Mouse (Mus musculus) CH12.LX (cell line): ENCODE results near the gene Pafah1b1. TPM values are rescaled to one million over a fixed set of nuclear protein-coding genes. Genes with fewer than 3 reads are reported as not detected.

Source experiments
- DNase-seq: peaks from one replicate; pipeline ENCODE4 v3.0.0-alpha.2; 2013; ENCODE audit errors: extremely low read depth
- H3K27ac ChIP-seq: 2 replicates; pipeline ENCODE4 v1.5.1; 2012; ENCODE audit warnings: low read depth, mild to moderate bottlenecking, control low read depth, moderate library complexity; ENCODE audit not compliant: insufficient read depth
- H3K27me3 ChIP-seq: replicated peaks from 2 replicates; pipeline ENCODE3; 2012; ENCODE audit warnings: inconsistent platforms
- H3K36me3 ChIP-seq, 2 experiments: replicated peaks in 1 of 2; 2 replicates each; pipeline versions ENCODE3 to v1.6.1; 2012; ENCODE audit warnings: inconsistent platforms in 1 of 2, low read length in 1 of 2, mild to moderate bottlenecking in 1 of 2, mixed read lengths in 1 of 2, moderate library complexity in 1 of 2; ENCODE audit not compliant: control insufficient read depth in 1 of 2, insufficient read depth in 1 of 2
- H3K4me1 ChIP-seq, 2 experiments: 2 replicates each; pipeline ENCODE4 v1.6.1; 2012; ENCODE audit warnings: inconsistent platforms in 1 of 2, moderate library complexity in 1 of 2; ENCODE audit not compliant: insufficient read depth in 2 of 2, control insufficient read depth in 1 of 2
- H3K4me2 ChIP-seq: 2 replicates; pipeline ENCODE4 v1.6.1; 2012; ENCODE audit warnings: low read depth, mild to moderate bottlenecking, control low read depth; ENCODE audit not compliant: poor library complexity, insufficient read depth, severe bottlenecking
- H3K4me3 ChIP-seq, 3 experiments: fragments of 150-350 bp in 1 of 3; sonication (generic) in 1 of 3; replicated peaks in 1 of 3; 2 replicates each; pipeline versions ENCODE3 to v1.5.1; 2011 to 2012; ENCODE audit warnings: low read depth in 2 of 3, low read length in 2 of 3, mild to moderate bottlenecking in 2 of 3, moderate library complexity in 2 of 3, control low read depth in 1 of 3, improper control_type of control experiment in 1 of 3, inconsistent platforms in 1 of 3, mixed read lengths in 1 of 3; ENCODE audit not compliant: poor library complexity in 1 of 3
- H3K79me2 ChIP-seq: replicated peaks from 2 replicates; pipeline ENCODE4 v1.6.1; 2012; ENCODE audit warnings: mild to moderate bottlenecking, moderate library complexity; ENCODE audit not compliant: control insufficient read depth, poor library complexity, insufficient read depth, severe bottlenecking; ENCODE audit errors: extremely low read depth
- H3K9ac ChIP-seq: 2 replicates; pipeline ENCODE4 v1.6.1; 2012; ENCODE audit warnings: low read depth, mild to moderate bottlenecking, control low read depth, moderate library complexity; ENCODE audit not compliant: insufficient read depth
- H3K9me3 ChIP-seq: replicated peaks from 2 replicates; pipeline ENCODE3; 2012; ENCODE audit warnings: low read length, inconsistent platforms, mixed read lengths
- BHLHE40 ChIP-seq: IDR thresholded peaks from 2 replicates; pipeline ENCODE4 v1.6.1; 2011; ENCODE audit warnings: mild to moderate bottlenecking, low read depth, low read length, improper control_type of control experiment
- CTCF ChIP-seq, 2 experiments: IDR thresholded peaks in 1 of 2; conservative IDR thresholded peaks in 1 of 2; 2 replicates each; pipeline ENCODE4 v1.5.1; 2011 to 2012; ENCODE audit warnings: low read depth in 2 of 2, low read length in 2 of 2, improper control_type of control experiment in 1 of 2, inconsistent platforms in 1 of 2, mild to moderate bottlenecking in 1 of 2, moderate library complexity in 1 of 2
- ELF1 ChIP-seq: IDR thresholded peaks from 2 replicates; pipeline ENCODE4 v1.6.1; 2014; ENCODE audit warnings: low read depth, mild to moderate bottlenecking, inconsistent platforms, low read length, improper control_type of control experiment
- ETS1 ChIP-seq: conservative IDR thresholded peaks from 2 replicates; pipeline ENCODE4 v1.6.1; 2012; ENCODE audit warnings: low read depth, mild to moderate bottlenecking, inconsistent platforms, low read length, improper control_type of control experiment, moderate library complexity
- IRF4 ChIP-seq: IDR thresholded peaks from 2 replicates; pipeline ENCODE4 v1.6.1; 2014; ENCODE audit warnings: low read depth, mild to moderate bottlenecking, inconsistent platforms, low read length, improper control_type of control experiment
- JUND ChIP-seq: conservative IDR thresholded peaks from 2 replicates; pipeline ENCODE4 v1.6.1; 2011; ENCODE audit warnings: low read depth, low read length, improper control_type of control experiment
- MAX ChIP-seq: IDR thresholded peaks from 2 replicates; pipeline ENCODE4 v1.6.1; 2011; ENCODE audit warnings: low read length, improper control_type of control experiment
- MAZ ChIP-seq: IDR thresholded peaks from 2 replicates; pipeline ENCODE4 v1.6.1; 2012; ENCODE audit warnings: low read depth, mild to moderate bottlenecking, inconsistent platforms, low read length, improper control_type of control experiment, moderate library complexity
- MXI1 ChIP-seq: IDR thresholded peaks from 2 replicates; pipeline ENCODE4 v1.6.1; 2011; ENCODE audit warnings: mild to moderate bottlenecking, low read depth, low read length, improper control_type of control experiment
- MYC ChIP-seq: IDR thresholded peaks from 2 replicates; pipeline ENCODE4 v1.6.1; 2011; ENCODE audit warnings: low read depth, mild to moderate bottlenecking, improper control_type of control experiment, low read length
- NELFE ChIP-seq: IDR thresholded peaks from 2 replicates; pipeline ENCODE4 v1.6.1; 2011; ENCODE audit warnings: low read depth, low read length, improper control_type of control experiment
- NRF1 ChIP-seq: IDR thresholded peaks from 2 replicates; pipeline ENCODE4 v1.6.1; 2014; ENCODE audit warnings: low read depth, mild to moderate bottlenecking, inconsistent platforms, low read length, improper control_type of control experiment, moderate library complexity
- POLR2A ChIP-seq: IDR thresholded peaks from 2 replicates; pipeline ENCODE4 v1.6.1; 2011; ENCODE audit warnings: low read depth, mild to moderate bottlenecking, improper control_type of control experiment, low read length
- RAD21 ChIP-seq: IDR thresholded peaks from 2 replicates; pipeline ENCODE4 v1.6.1; 2011; ENCODE audit warnings: low read depth, mild to moderate bottlenecking, low read length, improper control_type of control experiment, moderate library complexity
- SIN3A ChIP-seq: IDR thresholded peaks from 2 replicates; pipeline ENCODE4 v1.6.1; 2012; ENCODE audit warnings: low read length, improper control_type of control experiment, inconsistent platforms
- SMC3 ChIP-seq: IDR thresholded peaks from 2 replicates; pipeline ENCODE4 v1.6.1; 2011; ENCODE audit warnings: low read depth, low read length, improper control_type of control experiment
- TBP ChIP-seq: conservative IDR thresholded peaks from 2 replicates; pipeline ENCODE4 v1.6.1; 2011; ENCODE audit warnings: low read depth, low read length, improper control_type of control experiment
- TCF12 ChIP-seq: IDR thresholded peaks from 2 replicates; pipeline ENCODE4 v1.6.1; 2014; ENCODE audit warnings: low read depth, mild to moderate bottlenecking, inconsistent platforms, low read length, improper control_type of control experiment
- UBTF ChIP-seq: IDR thresholded peaks from 2 replicates; pipeline ENCODE4 v1.6.1; 2012; ENCODE audit warnings: low read depth, mild to moderate bottlenecking, inconsistent platforms, low read length, improper control_type of control experiment, moderate library complexity
- ZC3H11A ChIP-seq: IDR thresholded peaks from 2 replicates; pipeline ENCODE4 v1.6.1; 2012; ENCODE audit warnings: low read depth, mild to moderate bottlenecking, inconsistent platforms, low read length, improper control_type of control experiment
- ZMIZ1 ChIP-seq: IDR thresholded peaks from 2 replicates; pipeline ENCODE4 v1.6.1; 2012; ENCODE audit warnings: low read depth, mild to moderate bottlenecking, inconsistent platforms, low read length, improper control_type of control experiment
- ZNF384 ChIP-seq: IDR thresholded peaks from 2 replicates; pipeline ENCODE4 v1.6.1; 2012; ENCODE audit warnings: low read depth, low read length, improper control_type of control experiment, inconsistent platforms
- dilution Hi-C: fragments of 300-500 bp; cut with MboI; formaldehyde crosslinking; loops from 2 replicates; pipeline ENCODE4 v1.14.3; 2020; ENCODE audit warnings: low sequenced_read_pairs; ENCODE audit not compliant: extremely low pct_unique_long_range_greater_than_20kb, extremely low pct_ligation_motif_present
- in situ Hi-C: fragments of 300-500 bp; cut with MboI; formaldehyde crosslinking; loops from 3 replicates; pipeline ENCODE4 v1.14.3; 2019; ENCODE audit warnings: low sequenced_read_pairs, low pct_ligation_motif_present, low pct_unique_long_range_greater_than_20kb, mixed read lengths
- polyA plus RNA-seq: library from polyadenylated mRNA; unstranded; fragments of >175 nt; gene quantifications from 2 replicates; pipeline ENCODE4 v1.2.1, GENCODE M21; 2012; ENCODE audit warnings: low read depth; ENCODE audit not compliant: insufficient read length
- total RNA-seq, 2 experiments: library from RNA; depleted of rRNA; stranded (reverse); fragments of 300-350 nt in 1 of 2; fragments of >200 nt in 1 of 2; gene quantifications; 2 replicates each; pipeline ENCODE4 v1.2.3; 2012 to 2014

Pafah1b1 gene
- total and polyA plus RNA-seq, 3 experiments = 53.9 to 136 (median 107) TPM

- no peaks in the 10 kb centered on the region for H3K9me3 ChIP-seq
- TF ChIP-seq ELF1 (peak; percentile 41), ZC3H11A (no peak), BHLHE40 (peak; percentile 53; the same call in 1 of the 2 replicates), MXI1 (peak; percentile 56), ZMIZ1 (no peak), MAX (peak; percentile 60; the same call in 1 of the 2 replicates), TCF12 (peak; percentile 59), JUND (no peak), CTCF (conservative IDR thresholded peaks at IDR 0.05 in 1 of 2, IDR thresholded peaks at IDR 0.05 in 1 of 2; ENCODE audit: low read depth in 2 of 2, low read length in 2 of 2) (peak in 1 of 2 experiments; percentile 86; a peak in 2 of 4 replicates), MYC (no peak), IRF4 (peak; percentile 68), ZNF384 (no peak), ETS1 (no peak), UBTF (peak; percentile 99), SIN3A (peak; percentile 52), POLR2A (no peak), TBP (0 out of 2 replicates have a peak, but pooled peaks have one; percentile 17), MAZ (no peak), NELFE (peak; percentile 37; the same call in 1 of the 2 replicates), RAD21 (peak; percentile 43), SMC3 (peak; percentile 69), NRF1 (peak; percentile 67)
- H3K79me2 ChIP-seq = no peaks in the 10 kb centered on the region
- peak overlapping the region; percentile 79 for H3K4me2 ChIP-seq
- H3K9ac ChIP-seq = peak overlapping the region; percentile 36; the same call in 1 of the 2 replicates
- peak; percentile 49 for DNase-seq
- H3K4me3 ChIP-seq = peak overlapping the region; percentile 39 to 64 (median 45)
- H3K4me1 ChIP-seq = peaks cover 10 to 28% of the 10 kb centered on the region in 2 experiments
- H3K27me3 ChIP-seq = peaks cover 68% of the 10 kb centered on the region
- H3K36me3 ChIP-seq = no peaks in the 10 kb centered on the region
- in situ Hi-C loops (loop anchor here (25.0 kb wide), 1 partner anchor 524 kb away; the partner anchor contains the start of gene Hic1), dilution Hi-C loops (no loop called here)
- no peak overlapping the region for H3K27ac ChIP-seq
Measured at GRCm38 (mm10) chr11:74637971-74638790, 86.3 kb downstream of the Pafah1b1 start.
